Mouse (Mus musculus) forebrain, embryonic 14.5 days (tissue): ENCODE measurements at regions not wholly inside any gene's neighbourhood (a gene's known extent, or its start where the extent isn't known, plus 50 kb on each side); places are given as distances from the start of the nearest gene placed in this dataset.
A peak's percentile ranks its signal among the peaks of the same experiment; 100 is the strongest.

Experiments used
- ATAC-seq: fragments of 200-750 bp; cut with Nextera tagmentation; 2 replicates; pipeline ENCODE4 v1.8.0; 2017; ENCODE audit warnings: mild to moderate bottlenecking, moderate library complexity
- DNase-seq: peaks from one replicate; pipeline ENCODE4 v3.0.0-alpha.2; 2015; ENCODE audit warnings: low spot score
- H3K27ac ChIP-seq: fragments of 300-500 bp; sonication (generic); 2 replicates; pipeline ENCODE4 v1.5.1; 2014; ENCODE audit warnings: low read depth, mild to moderate bottlenecking, control low read depth, low read length, moderate library complexity
- H3K27me3 ChIP-seq: fragments of 300-500 bp; sonication (generic); replicated peaks from 2 replicates; pipeline ENCODE4 v1.6.1; 2014; ENCODE audit warnings: low read length, control low read depth, mixed read lengths; ENCODE audit not compliant: control insufficient read depth, insufficient read depth
- H3K36me3 ChIP-seq: fragments of 300-500 bp; sonication (generic); 2 replicates; pipeline ENCODE4 v1.6.1; 2014; ENCODE audit warnings: low read length, control low read depth; ENCODE audit not compliant: control insufficient read depth, insufficient read depth
- H3K4me1 ChIP-seq: fragments of 300-500 bp; sonication (generic); 2 replicates; pipeline ENCODE4 v1.6.1; 2014; ENCODE audit warnings: antibody characterized with exemption, low read length, control low read depth; ENCODE audit not compliant: control insufficient read depth, insufficient read depth
- H3K4me2 ChIP-seq: fragments of 300-500 bp; sonication (generic); 2 replicates; pipeline ENCODE4 v1.6.1; 2014; ENCODE audit warnings: mild to moderate bottlenecking, control low read depth, low read length
- H3K4me3 ChIP-seq: fragments of 300-500 bp; sonication (generic); 2 replicates; pipeline ENCODE4 v1.5.1; 2014; ENCODE audit warnings: low read depth, low read length, control low read depth
- H3K9ac ChIP-seq: fragments of 300-500 bp; sonication (generic); 2 replicates; pipeline ENCODE4 v1.6.1; 2014; ENCODE audit warnings: mild to moderate bottlenecking, low read length, control low read depth, moderate library complexity
- H3K9me3 ChIP-seq: fragments of 300-500 bp; sonication (generic); replicated peaks from 2 replicates; pipeline ENCODE4 v1.6.1; 2016; ENCODE audit warnings: low read length, control low read depth, mixed read lengths; ENCODE audit not compliant: control insufficient read depth
- WGBS: fragments of 180-500 bp; shearing (Covaris S2); extraction: QIAGEN DNeasy Blood & Tissue Kit; methylation state at CpG from one replicate; pipeline ENCODE4 v1.1.7; 2014; 5-methylcytosine and 5-hydroxymethylcytosine counted together

DNA sequence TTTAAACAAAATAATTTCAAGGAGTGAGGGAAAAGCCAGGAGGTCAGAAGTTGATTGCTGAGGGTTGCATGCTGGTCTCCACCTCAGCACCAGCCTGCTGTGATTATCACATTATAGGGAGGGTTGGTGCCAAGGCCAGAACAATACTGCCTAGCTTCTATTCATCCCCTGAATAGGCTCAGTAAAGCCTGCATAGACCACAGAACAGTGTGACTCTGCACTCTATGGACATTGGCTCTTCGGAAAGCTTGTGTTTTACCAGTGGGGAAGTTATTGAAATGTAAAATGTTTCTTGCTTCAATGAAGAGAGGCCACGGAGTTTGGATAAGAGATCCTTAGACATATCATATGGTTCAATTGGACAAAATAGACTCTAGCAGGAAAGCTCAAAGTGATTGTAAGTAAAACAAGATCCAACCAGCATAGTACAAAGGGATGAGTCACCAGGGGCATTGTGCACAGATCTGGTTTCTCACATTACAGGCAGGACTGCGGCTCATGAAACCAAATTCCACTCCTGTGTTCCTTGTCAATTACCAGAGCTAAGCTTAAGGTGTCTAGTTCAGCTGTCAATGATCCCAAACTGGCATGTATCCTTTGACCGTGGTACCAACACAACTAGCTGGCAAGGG is 320.8 kb upstream of the Cd180 start:
- peak; percentile 60; the same call in 1 of the 2 replicates for ATAC-seq
- no peak overlapping the region for H3K27ac ChIP-seq
- DNase-seq, result peak; percentile 42
- no peak overlapping the region for H3K4me2 ChIP-seq
- 17% methylated on average over 4 of the region's 4 CpGs for WGBS
- no peak overlapping the region for H3K9ac ChIP-seq
- H3K9me3 ChIP-seq, result no peaks in the 10 kb centered on the region
- no peaks in the 10 kb centered on the region for H3K36me3 ChIP-seq
- H3K4me1 ChIP-seq, result no peaks in the 10 kb centered on the region
- no peak overlapping the region for H3K4me3 ChIP-seq
- H3K27me3 ChIP-seq, result no peaks in the 10 kb centered on the region

DNA sequence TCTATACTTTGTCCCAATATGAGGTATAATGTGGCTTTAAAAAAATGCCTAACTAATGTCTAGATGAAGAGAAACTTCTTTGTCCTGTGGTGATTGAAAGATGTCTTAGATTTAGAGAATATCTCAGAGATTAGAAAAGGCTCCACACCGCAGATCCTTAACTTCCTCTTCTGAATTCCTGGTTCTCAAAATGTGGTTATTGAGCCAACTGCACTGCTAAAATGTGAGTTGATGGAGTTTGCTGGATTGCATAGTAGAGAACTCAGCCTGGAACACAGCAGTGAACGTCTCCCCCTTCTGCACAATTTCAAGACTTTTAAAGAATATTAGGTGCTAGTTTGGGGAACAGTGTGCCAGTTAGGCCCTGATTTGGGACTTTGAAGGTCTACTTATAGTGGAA is 312.7 kb upstream of the Cd180 start:
- Histone ChIP-seq H3K4me2 (no peak overlapping the region), H3K9me3 (no peaks in the 10 kb centered on the region), H3K9ac (no peak overlapping the region), H3K36me3 (no peaks in the 10 kb centered on the region), H3K27me3 (no peaks in the 10 kb centered on the region), H3K27ac (no peak overlapping the region), H3K4me1 (no peaks in the 10 kb centered on the region), H3K4me3 (no peak overlapping the region)
- no peak for DNase-seq
- no peak for ATAC-seq
- 92% methylated on average over 2 of the region's 2 CpGs for WGBS

DNA sequence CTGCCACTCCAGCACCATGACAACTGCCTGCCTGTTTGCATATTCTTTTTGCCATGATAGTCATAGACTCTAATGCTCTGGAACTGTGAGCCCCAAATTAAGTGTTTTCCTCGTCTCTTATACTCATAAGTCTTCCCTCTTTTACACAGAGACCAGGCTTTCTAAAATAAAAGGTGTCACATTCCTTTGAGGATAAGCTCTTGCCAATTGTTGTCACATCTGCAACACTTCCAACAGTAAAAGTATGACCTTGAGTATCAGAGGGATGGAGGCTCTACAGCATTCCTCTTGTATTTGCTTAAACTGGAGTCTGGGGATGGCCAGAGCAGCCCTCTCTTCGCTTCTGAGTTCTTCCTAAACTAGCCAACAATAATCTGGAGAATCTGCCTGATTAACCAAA is 301.4 kb upstream of the Cd180 start:
- H3K9me3 ChIP-seq, result no peaks in the 10 kb centered on the region
- ATAC-seq, result no peak
- WGBS, result 70% methylated on average over 2 of the region's 2 CpGs
- no peaks in the 10 kb centered on the region for H3K4me1 ChIP-seq
- H3K36me3 ChIP-seq, result no peaks in the 10 kb centered on the region
- no peak for DNase-seq
- no peak overlapping the region for H3K4me2 ChIP-seq
- no peaks in the 10 kb centered on the region for H3K27me3 ChIP-seq
- H3K4me3 ChIP-seq, result no peak overlapping the region
- no peak overlapping the region for H3K27ac ChIP-seq
- H3K9ac ChIP-seq, result no peak overlapping the region

DNA sequence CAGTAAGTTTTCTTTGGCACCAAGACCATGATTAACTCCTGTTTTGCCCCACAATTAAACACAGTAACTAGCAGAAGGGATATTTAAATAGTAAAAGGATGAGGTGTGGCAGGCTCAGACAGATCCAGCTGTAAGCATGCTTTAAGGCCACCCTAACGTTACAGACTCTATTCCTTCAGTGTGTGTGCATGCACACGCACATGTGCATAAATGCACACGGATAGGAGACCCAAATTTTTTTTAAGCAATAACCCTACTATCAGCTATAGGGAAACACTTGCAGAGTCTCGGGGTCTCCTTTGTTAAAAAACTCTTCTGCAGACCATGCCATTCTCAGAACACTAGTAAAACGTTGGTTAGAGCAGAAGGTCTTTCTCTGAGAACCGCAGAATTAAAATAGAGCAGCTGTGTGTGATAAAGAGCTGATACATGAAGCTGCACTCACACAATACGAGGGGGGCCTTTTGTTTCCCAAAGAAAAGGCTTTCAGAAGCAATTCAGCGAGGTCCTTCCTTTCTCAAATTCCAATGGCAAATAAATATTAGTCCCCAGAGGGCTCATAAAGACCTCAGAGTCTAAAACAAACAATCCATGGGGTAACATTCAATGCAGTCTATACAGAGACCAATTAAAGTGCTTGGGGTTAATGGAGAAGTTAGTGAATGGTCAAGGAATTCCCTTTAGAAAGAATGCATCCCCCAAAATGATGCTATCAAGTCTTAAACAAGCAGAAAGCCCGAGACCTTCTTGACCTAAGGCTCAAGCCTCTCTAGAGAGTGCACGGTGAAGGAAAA is 300.3 kb upstream of the Cd180 start:
- H3K4me2 ChIP-seq, result no peak overlapping the region
- no peak overlapping the region for H3K27ac ChIP-seq
- DNase-seq, result peak; percentile 22
- no peak overlapping the region for H3K9ac ChIP-seq
- no peaks in the 10 kb centered on the region for H3K36me3 ChIP-seq
- no peak overlapping the region for H3K4me3 ChIP-seq
- no peak for ATAC-seq
- WGBS, result 11% methylated on average over 10 of the region's 10 CpGs
- no peaks in the 10 kb centered on the region for H3K27me3 ChIP-seq
- no peaks in the 10 kb centered on the region for H3K4me1 ChIP-seq
- no peaks in the 10 kb centered on the region for H3K9me3 ChIP-seq

DNA sequence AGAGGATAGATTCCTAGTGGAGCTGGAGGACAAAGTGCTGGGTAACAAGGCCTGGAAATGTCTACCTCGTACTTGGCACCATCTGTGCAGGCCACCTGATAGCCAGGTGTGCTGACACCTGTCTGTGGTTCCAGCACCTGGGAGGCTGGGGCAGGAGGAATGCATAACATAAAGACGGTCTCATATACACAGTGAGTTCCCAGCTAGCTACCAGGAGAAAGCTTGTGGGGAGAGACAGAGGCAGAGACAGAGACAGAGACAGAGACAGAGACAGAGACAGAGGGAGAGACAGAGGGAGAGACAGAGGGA is 299.7 kb upstream of the Cd180 start:
- 40% methylated on average over 2 of the region's 2 CpGs for WGBS
- Histone ChIP-seq H3K36me3 (no peaks in the 10 kb centered on the region), H3K9ac (no peak overlapping the region), H3K27me3 (no peaks in the 10 kb centered on the region), H3K4me3 (no peak overlapping the region), H3K4me1 (no peaks in the 10 kb centered on the region), H3K9me3 (no peaks in the 10 kb centered on the region), H3K27ac (no peak overlapping the region), H3K4me2 (no peak overlapping the region)
- ATAC-seq, result no peak
- DNase-seq, result no peak

DNA sequence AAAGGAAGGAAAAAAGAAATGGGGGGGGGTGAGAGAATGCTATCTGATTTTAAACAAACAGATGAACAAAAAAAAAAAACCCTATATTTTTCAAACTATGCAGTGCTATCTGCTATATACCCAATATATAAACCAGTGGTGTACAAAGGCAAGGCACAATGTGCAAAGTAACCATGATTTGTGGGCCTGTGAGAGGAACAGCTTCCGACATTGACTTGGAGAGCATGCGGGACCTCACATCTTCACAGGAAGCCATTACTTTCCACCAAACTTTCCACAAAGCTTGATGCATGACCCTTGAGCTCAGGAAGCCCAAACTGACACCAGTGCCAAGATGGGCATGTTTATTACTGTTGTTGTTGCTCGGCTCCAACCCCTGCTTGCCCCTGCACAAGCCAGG is 299.3 kb upstream of the Cd180 start:
- H3K27me3 ChIP-seq, result no peaks in the 10 kb centered on the region
- H3K36me3 ChIP-seq, result no peaks in the 10 kb centered on the region
- no peak overlapping the region for H3K4me2 ChIP-seq
- no peak overlapping the region for H3K4me3 ChIP-seq
- H3K27ac ChIP-seq, result no peak overlapping the region
- H3K9ac ChIP-seq, result no peak overlapping the region
- ATAC-seq, result no peak
- 95% methylated on average over 3 of the region's 3 CpGs for WGBS
- no peaks in the 10 kb centered on the region for H3K9me3 ChIP-seq
- DNase-seq, result no peak
- H3K4me1 ChIP-seq, result no peaks in the 10 kb centered on the region

DNA sequence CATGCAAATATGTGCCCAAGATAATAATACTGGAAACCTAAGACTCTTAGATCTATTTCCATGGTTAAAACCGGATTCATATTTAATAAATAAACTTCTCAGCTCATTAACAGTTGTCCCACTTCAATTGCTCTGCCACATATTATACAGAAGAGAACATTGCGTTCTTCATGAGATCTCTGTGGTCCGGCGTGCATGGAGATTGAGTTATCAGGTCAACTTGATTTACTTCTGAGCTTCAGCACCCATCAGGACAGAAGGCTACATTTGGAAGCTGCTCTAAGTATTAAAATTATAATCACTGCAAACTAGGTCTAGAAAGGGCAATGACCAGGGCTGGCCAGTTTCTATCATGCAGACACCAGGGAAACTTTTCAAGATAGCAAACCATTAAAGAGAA is 295.9 kb upstream of the Cd180 start:
- DNase-seq, result no peak
- Histone ChIP-seq H3K4me3 (no peak overlapping the region), H3K9ac (no peak overlapping the region), H3K4me1 (no peaks in the 10 kb centered on the region), H3K9me3 (no peaks in the 10 kb centered on the region), H3K36me3 (no peaks in the 10 kb centered on the region), H3K4me2 (no peak overlapping the region), H3K27me3 (no peaks in the 10 kb centered on the region), H3K27ac (no peak overlapping the region)
- 94% methylated on average over 4 of the region's 4 CpGs for WGBS
- no peak for ATAC-seq

DNA sequence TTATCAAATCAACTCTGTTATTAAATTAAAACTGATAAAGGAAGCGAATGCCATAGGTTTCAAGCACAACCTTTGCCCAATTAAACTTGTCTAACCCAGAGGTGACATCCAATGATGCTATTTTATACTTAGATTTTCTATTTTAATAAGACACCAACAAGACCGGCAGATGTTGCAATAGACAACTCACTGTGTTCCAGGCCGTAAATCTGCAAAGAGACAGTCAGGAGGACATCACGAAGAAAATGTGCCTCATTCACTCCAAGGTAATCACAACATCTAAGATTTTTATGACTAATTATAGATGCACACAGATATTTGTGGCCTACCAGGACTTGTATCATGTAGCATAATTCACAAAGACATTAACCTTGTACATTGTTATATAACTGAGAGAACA is 281.5 kb upstream of the Cd180 start:
- Histone ChIP-seq H3K27ac (no peak overlapping the region), H3K36me3 (no peaks in the 10 kb centered on the region), H3K9me3 (no peaks in the 10 kb centered on the region), H3K27me3 (no peaks in the 10 kb centered on the region), H3K4me2 (no peak overlapping the region), H3K4me3 (no peak overlapping the region), H3K9ac (no peak overlapping the region), H3K4me1 (no peaks in the 10 kb centered on the region)
- no peak for DNase-seq
- ATAC-seq, result no peak
- WGBS, result 92% methylated on average over 4 of the region's 4 CpGs

DNA sequence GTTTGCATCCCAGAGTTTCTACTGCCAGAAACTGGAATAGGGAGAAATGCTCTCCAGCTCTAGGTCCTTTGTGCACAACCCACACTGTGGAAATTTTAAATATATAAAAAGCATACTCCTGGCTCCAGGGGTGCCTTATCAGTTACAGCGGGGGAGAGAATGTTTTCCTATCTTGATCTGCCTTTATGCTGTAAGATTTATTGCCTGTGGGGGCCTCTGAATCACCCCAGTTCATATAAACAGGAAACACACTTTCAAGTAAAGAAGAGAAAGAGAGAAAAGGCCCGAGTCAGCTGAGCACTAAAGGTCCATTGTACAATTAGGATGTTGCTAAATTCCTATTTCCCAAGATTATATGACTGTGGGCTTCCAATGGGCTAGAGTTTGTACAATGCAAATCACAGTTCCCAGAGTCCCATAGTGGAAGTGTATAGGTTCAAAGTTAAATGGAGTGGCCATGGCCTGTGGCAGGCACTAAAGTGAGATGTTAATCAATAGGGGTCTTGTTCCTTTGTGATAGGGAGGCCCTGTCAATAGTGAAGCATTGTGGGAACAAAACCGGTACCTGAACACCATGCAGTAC is 258.9 kb upstream of the Cd180 start:
- Histone ChIP-seq H3K27ac (no peak overlapping the region), H3K9me3 (no peaks in the 10 kb centered on the region), H3K4me2 (no peak overlapping the region), H3K4me1 (no peaks in the 10 kb centered on the region), H3K27me3 (no peaks in the 10 kb centered on the region), H3K36me3 (no peaks in the 10 kb centered on the region), H3K9ac (no peak overlapping the region), H3K4me3 (no peak overlapping the region)
- ATAC-seq (no peak), DNase-seq (no peak)
- 86% methylated on average over 3 of the region's 3 CpGs for WGBS
